22 mouse cellular contexts compared by ENCODE assay signal in genomic region chr7:73813887-73814286, GRCm38 (mm10).
"Had no signal": no experiment of that assay in that cellular context is flagged by ENCODE, and none has a peak within 500 bp of the region (broad histone marks: within the 10 kb centered on the region; RNA-seq: fewer than 3 reads in every experiment).

No protein-coding gene starts in this region.

- H3K36me3 ChIP-seq: heart, embryonic 13.5 days; heart, embryonic 15.5 days; hindbrain, embryonic 10.5 days; hindbrain, embryonic 12.5 days; intestine, embryonic 15.5 days; limb, embryonic 10.5 days; limb, embryonic 12.5 days; liver, embryonic 13.5 days had no signal

- H3K27ac ChIP-seq: gastrocnemius, adult 2 months; heart, adult 2 months; heart, embryonic 13.5 days; heart, embryonic 15.5 days; hindbrain, embryonic 10.5 days; hindbrain, embryonic 12.5 days; hindbrain, embryonic 14.5 days; intestine, embryonic 15.5 days; layer of hippocampus, adult 2 months; left cerebral cortex, adult 2 months; limb, embryonic 10.5 days; limb, embryonic 12.5 days; liver, embryonic 13.5 days had no signal

- H3K4me3 ChIP-seq: gastrocnemius, adult 2 months; heart, adult 2 months; heart, embryonic 13.5 days; heart, embryonic 15.5 days; hindbrain, embryonic 10.5 days; hindbrain, embryonic 12.5 days; intestine, embryonic 15.5 days; layer of hippocampus, adult 2 months; left cerebral cortex, adult 2 months; limb, embryonic 10.5 days; limb, embryonic 12.5 days; liver, embryonic 13.5 days had no signal

- H3K27me3 ChIP-seq: heart, embryonic 15.5 days; hindbrain, embryonic 12.5 days; intestine, embryonic 15.5 days; limb, embryonic 12.5 days; liver, embryonic 13.5 days had no signal

- H3K4me1 ChIP-seq: heart, embryonic 13.5 days; heart, embryonic 15.5 days; hindbrain, embryonic 10.5 days; hindbrain, embryonic 12.5 days; limb, embryonic 10.5 days had no signal

- DNase-seq: gastrocnemius, adult 2 months; gastrocnemius, postnatal 10 days; gastrocnemius, postnatal 25 days; heart, adult 2 months; heart, postnatal 14 days; heart, postnatal 36 days; kidney, adult 18-20 months; kidney, postnatal 10 days; kidney, postnatal 25 days; kidney, postnatal 4 days; liver; liver, embryonic 13.5 days had no signal
